Mouse (Mus musculus) intestine, postnatal 0 days (tissue): ENCODE measurements around the gene Lrrc30. TPM values are rescaled to one million over a fixed set of nuclear protein-coding genes. Genes with fewer than 3 reads are reported as not detected.

ENCODE experiments used
- ATAC-seq: fragments of 200-750 bp; cut with Nextera tagmentation; 2 replicates; pipeline ENCODE4 v1.8.0; 2017; ENCODE audit warnings: mild to moderate bottlenecking, moderate TSS enrichment, moderate library complexity
- H3K27ac ChIP-seq: fragments of 300-500 bp; sonication (generic); 2 replicates; pipeline ENCODE4 v1.5.1; 2014; ENCODE audit warnings: mild to moderate bottlenecking, low read depth, low read length, moderate library complexity
- H3K27me3 ChIP-seq: fragments of 300-500 bp; sonication (generic); replicated peaks from 2 replicates; pipeline ENCODE4 v1.6.1; 2014; ENCODE audit warnings: low read length, mixed read lengths; ENCODE audit not compliant: control insufficient read depth, insufficient read depth
- H3K36me3 ChIP-seq: fragments of 300-500 bp; sonication (generic); 2 replicates; pipeline ENCODE4 v1.6.1; 2014; ENCODE audit warnings: mild to moderate bottlenecking, moderate library complexity; ENCODE audit not compliant: control insufficient read depth, insufficient read depth
- H3K4me1 ChIP-seq: fragments of 300-500 bp; sonication (generic); replicated peaks from 2 replicates; pipeline ENCODE4 v1.6.1; 2014; ENCODE audit warnings: antibody characterized with exemption, low read length, mixed read lengths; ENCODE audit not compliant: control insufficient read depth, insufficient read depth
- H3K4me2 ChIP-seq: fragments of 300-500 bp; sonication (generic); replicated peaks from 2 replicates; pipeline ENCODE4 v1.6.1; 2014; ENCODE audit warnings: low read depth, mild to moderate bottlenecking, moderate library complexity
- H3K4me3 ChIP-seq: fragments of 300-500 bp; sonication (generic); 2 replicates; pipeline ENCODE4 v1.5.1; 2014; ENCODE audit warnings: low read depth, low read length
- H3K9ac ChIP-seq: fragments of 300-500 bp; sonication (generic); 2 replicates; pipeline ENCODE4 v1.6.1; 2014; ENCODE audit warnings: mild to moderate bottlenecking, low read depth, low read length
- H3K9me3 ChIP-seq: fragments of 300-500 bp; sonication (generic); 2 replicates; pipeline ENCODE4 v1.6.1; 2016; ENCODE audit warnings: mixed run types; ENCODE audit not compliant: control insufficient read depth
- CTCF ChIP-seq: sonication (generic); IDR thresholded peaks from 2 replicates; pipeline ENCODE4 v1.5.1; 2016; ENCODE audit warnings: low read depth, mild to moderate bottlenecking, control low read depth, antibody characterized with exemption, moderate library complexity
- WGBS: fragments of 180-500 bp; shearing (Covaris S2); extraction: QIAGEN DNeasy Blood & Tissue Kit; methylation state at CpG from one replicate; pipeline ENCODE4 v1.1.7; 2014; 5-methylcytosine and 5-hydroxymethylcytosine counted together
- polyA plus RNA-seq: library from polyadenylated mRNA; unstranded; fragments of >200 nt; fragmentation: Nextera tagmentation; extraction: Ambion mirVana; gene quantifications from 2 replicates; pipeline ENCODE4 v1.2.1, GENCODE M21; 2015

Lrrc30 gene
- polyA plus RNA-seq, 1 experiment from 2014 or later, result not detected

- WGBS, result 69% methylated on average over 5 of the region's 5 CpGs
- no peaks in the 10 kb centered on the region for H3K4me1 ChIP-seq
Observed at GRCm38 (mm10) chr17:67581839-67582238, 50.7 kb downstream of the Lrrc30 start.

More at GRCm38 (mm10) chr17:67581839-67582238, 50.7 kb downstream of the Lrrc30 start:
- TF ChIP-seq CTCF, result peak; percentile 36; the same call in 1 of the 2 replicates
- Histone ChIP-seq H3K9ac (no peak overlapping the region), H3K4me2 (no peak overlapping the region), H3K36me3 (no peaks in the 10 kb centered on the region), H3K27me3 (no peaks in the 10 kb centered on the region), H3K27ac (no peak overlapping the region), H3K9me3 (no peaks in the 10 kb centered on the region), H3K4me3 (no peak overlapping the region)
- ATAC-seq, result no peak

Other genes starting within 250 kb of the Lrrc30 start
- gene Lama1, start 64.5 kb upstream of the Lrrc30 start, polyA plus RNA-seq, result 0.66 and 1.1 TPM in 2 replicates